Mouse (Mus musculus) lung, adult 2 months (tissue): Measurements from ENCODE around the gene Vmn2r28.
"Not testable (repeated sequence)": the region's sequence is repeated elsewhere in the genome, so short reads cannot be mapped to it uniquely, and the experiment has no call there.

Experiments
- CTCF ChIP-seq: fragments of 200-500 bp; IDR thresholded peaks from 2 replicates; pipeline ENCODE4 v1.5.1; 2011; ENCODE audit warnings: mild to moderate bottlenecking, low read length, control low read depth; ENCODE audit not compliant: insufficient read depth
- POLR2A ChIP-seq: fragments of 200-500 bp; IDR thresholded peaks from 2 replicates; pipeline ENCODE4 v1.6.1; 2011; ENCODE audit warnings: low read depth, mild to moderate bottlenecking, control low read depth, low read length, borderline replicate concordance; ENCODE audit errors: extremely low read depth

DNA sequence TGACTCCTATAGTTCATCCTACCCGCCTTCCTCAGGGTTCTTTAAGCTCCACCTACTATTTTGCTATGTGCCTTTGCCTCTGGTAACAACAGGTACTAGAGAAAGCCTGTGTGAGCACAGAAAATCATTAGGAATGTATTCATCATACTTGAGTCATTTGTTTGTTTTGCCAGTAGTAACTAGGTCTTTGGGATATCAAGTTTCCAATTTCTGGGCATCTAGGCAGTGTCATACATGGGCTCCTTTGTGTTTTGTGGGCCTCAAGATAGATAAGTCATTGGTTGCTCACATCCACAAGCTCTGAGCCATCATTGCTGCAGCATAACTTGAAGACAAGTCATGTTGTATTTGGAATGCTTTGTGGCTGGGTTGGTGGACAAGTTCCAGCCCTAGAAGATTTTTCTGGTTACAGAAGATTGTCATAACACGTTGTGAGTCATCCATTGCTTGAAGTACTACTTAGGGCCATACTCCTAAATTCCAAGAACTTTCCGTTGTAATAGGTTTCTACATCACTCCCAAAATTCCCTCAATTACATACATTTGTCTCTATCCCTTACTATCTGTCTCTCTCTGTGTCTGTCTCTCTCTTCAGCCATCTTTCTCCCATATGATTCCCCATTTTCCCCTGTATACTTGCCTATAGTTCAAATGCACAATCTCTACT lies 47.1 kb upstream of the Vmn2r28 start:
- not testable (repeated sequence) for TF ChIP-seq CTCF, POLR2A
